Mouse (Mus musculus) testis, adult 2 months (tissue): ENCODE results near the gene Prkd3.

Source experiments
- CTCF ChIP-seq: fragments of 200-500 bp; IDR thresholded peaks from 2 replicates; pipeline ENCODE4 v1.5.1; 2012; ENCODE audit warnings: low read depth, mild to moderate bottlenecking, inconsistent platforms, low read length, moderate library complexity; ENCODE audit not compliant: control insufficient read depth, insufficient read depth, insufficient replicate concordance
- POLR2A ChIP-seq: fragments of 200-500 bp; IDR thresholded peaks from 2 replicates; pipeline ENCODE4 v1.6.1; 2012; ENCODE audit warnings: low read depth, mild to moderate bottlenecking, inconsistent platforms, low read length, moderate library complexity; ENCODE audit not compliant: control insufficient read depth

DNA sequence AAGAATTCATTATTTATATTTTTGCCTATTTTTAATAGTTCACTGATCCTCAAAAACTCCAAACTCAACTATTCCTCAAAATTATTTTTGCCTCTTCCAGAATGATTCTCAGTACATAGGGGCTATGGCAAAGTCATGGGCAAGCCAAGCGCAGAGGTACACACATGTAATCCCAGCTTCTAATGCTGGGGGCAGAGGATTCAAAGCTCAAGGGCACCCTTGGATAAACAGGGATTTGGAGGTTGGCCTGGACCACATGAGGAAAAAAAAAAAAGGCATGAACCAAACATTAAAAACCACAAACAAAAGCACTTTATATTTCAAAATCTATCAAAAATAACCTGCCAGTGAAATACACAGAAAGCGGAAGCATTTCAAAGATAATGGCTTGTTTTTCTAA is 29.1 kb downstream of the Prkd3 start:
- TF ChIP-seq CTCF (no peak), POLR2A (no peak)
